Mouse (Mus musculus): ENCODE measurements at regions not wholly inside any gene's neighbourhood (a gene's known extent, or its start where the extent isn't known, plus 50 kb on each side); places are given as distances from the start of the nearest gene placed in this dataset.

DNA sequence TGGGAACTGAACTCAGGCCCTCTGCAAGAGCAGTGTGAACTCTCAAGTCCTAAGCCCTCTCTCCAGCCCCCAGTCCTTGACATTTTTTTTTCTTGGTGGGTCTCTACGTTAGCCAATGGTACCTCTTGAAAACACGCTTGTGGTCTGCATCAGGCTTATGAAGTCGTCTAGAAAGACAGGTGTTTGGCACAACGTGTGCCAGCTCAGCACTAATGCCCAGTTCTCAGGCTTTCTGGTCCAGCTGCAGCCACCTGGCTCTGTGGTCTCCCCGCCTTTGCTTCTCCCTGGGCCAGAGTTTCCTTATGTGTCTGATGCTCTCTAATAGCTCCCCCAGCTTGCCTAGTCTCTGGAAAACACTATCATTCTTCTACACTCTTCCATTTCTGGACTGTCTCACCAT is 117.2 kb upstream of the Hes1 start:
- DNase-seq (ENCODE audit: low spot score): no peak

DNA sequence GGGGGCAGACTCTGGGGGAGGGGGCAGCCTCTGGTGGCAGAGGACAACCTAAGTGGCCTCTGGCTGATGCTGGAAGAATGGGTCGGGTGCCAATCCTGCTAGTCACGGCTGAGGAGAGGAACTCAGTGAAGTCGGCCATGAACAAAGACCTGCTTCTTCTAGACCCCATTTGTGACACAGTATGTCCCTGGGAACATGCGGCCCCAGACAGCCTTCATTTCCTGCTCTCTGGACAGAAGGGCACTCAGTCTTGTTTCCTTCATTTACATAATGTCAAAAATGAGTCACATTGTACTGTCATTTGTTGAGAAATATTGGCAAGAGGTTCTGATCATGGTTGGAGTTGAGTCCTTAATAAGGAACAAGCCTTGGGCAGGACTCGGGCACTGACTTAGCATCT is 116.5 kb upstream of the Hes1 start:
- DNase-seq (ENCODE audit: low spot score): no peak

DNA sequence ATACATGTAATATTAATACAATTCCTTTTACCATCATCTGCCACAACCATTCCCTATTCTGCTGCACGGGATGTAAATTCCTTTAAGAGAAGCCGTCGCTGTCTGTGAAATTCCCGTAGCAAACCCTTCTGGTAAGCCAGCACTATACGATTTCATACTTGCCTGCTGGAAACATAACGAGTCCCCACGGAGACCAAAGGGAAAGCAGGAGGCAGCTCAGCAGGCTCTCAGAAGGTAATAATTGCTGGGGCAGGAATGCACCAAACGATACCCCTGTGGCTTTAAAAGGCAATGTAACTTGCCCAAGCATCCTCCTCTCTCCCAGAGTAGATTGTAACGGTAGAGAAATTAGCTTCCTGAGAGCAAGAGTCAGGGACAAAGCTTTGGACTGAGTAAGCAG is 114.0 kb upstream of the Hes1 start:
- DNase-seq (ENCODE audit: low spot score): no peak

DNA sequence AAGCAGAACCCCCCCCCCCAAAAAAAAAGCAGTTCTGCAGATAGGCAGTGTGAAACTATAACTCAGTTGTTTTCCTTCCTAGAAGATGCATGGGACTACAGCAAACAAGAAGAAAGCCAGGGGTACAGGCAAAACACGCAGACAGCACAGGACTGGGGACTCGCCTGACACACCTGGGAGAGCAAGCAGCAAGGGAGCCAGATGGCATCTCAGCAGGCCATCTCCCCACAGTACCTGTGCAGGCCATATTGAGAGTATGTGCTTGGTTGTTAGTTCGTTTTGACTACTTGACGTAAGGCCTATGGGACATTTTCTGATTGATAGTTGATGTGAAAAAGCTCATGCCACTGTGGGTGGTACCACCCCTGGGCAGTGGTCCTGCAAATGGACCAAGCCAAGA is 113.4 kb upstream of the Hes1 start:
- DNase-seq (ENCODE audit: low spot score): no peak

DNA sequence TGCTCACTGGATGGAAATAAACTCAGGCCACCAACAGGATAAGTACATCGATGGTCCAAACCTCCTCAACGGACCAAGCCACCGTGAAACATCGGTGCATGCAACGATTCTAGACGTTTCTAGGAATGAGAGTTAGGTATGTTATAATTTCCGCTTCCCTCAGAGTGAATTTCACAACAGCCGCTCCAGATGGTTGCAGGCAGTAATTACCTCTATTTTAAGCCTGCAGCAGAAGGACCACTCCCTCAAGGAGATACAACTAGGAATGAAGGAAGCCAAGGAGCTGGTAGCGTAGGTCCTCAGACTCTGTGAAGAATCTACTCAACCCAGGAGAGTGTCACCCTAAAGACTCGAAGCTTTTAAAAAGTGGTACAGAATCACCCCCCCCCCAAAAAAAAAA is 109.5 kb upstream of the Hes1 start:
- DNase-seq (ENCODE audit: low spot score): no peak

DNA sequence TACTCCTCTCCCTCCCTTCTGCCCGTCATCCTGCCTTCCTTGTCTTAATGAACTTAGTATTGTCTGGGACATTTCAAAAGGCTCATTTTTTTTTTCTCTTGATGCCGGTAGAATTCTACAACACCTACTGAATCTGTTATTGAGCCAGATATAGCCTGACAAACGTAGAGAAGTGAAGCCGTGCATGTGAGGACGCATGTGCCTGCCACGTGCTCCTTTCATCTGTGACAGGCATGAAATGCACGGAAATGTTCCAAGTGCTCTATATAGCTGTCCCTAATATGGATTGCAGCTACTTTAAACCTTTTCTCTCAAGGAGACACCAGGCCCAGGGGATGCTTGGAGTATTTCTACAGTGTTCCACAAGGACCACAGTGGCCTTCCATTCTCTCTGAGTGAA is 107.3 kb upstream of the Hes1 start:
- DNase-seq (ENCODE audit: low spot score): no peak

DNA sequence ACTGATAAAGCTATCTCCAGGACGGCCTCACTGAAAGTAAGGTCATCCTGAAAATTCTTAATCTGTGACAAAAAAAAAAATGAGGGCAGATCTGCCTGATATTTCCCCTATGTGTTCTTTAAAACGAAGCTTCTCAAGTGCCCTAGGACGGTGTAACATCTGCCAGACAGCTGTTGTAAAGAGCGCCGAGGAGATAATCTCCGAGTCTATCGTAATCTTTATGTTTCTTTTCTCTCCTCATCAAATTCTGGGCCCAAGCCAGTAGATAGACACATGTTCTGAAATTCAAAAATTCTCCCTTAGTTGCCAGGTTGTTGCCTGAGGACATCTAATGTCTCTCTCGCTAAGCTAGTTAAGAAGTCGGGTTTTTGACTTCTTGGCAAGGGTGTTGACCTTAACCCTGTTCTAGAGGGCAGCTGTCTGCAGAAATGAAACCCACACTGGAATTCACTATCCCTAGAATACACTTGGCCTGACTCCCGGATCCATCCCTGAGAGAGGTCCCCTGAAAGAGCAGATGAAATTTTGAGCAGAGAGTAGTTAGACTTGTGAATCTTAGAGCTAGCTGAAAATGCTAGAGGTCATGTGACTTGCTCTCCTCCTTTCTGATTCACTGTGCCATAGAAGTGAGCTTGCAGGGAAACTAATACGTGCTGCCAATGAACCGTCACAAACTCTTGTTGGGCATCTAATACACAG is 104.1 kb upstream of the Hes1 start:
- peak; percentile 7 for DNase-seq (ENCODE audit: low spot score)

DNA sequence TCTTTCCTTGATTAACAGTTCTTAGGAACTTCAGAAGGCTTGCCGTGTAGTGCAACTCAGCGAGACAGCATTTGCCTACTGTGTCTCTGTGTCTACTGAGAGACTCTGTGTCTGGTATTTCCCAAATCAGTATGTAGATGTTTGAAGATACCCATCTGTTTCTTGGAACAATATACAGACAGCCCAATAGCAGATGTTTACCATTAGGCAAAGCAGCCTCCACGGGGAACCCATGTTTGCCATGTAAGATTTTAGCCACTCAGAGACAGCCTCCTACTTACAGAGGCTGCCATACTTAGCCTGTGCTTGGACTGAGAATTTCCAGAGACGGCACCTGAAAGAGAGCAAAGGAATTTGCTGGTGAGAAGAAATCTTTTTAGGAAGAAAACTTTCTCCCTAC is 100.9 kb upstream of the Hes1 start:
- DNase-seq (ENCODE audit: low spot score): no peak

DNA sequence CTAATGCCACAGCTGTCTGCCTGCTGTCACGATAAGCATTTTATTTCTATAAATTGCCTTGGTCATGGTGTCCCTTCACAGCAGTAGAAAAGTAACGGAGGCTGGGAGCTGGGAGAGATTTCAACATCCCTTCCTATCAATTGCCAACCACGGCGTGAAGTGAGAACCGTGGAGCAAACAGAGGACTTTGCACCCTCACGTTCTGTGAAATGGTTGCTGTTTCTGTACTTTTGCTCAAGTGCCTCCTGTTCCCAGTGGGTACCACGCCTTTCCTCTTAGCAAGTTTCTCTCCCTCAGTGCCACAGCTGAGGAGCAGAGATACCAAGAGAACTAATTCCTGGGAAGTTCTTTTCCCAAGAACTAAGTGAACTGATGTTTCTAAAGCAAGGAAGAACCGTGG is 99.6 kb upstream of the Hes1 start:
- DNase-seq (ENCODE audit: low spot score): no peak

DNA sequence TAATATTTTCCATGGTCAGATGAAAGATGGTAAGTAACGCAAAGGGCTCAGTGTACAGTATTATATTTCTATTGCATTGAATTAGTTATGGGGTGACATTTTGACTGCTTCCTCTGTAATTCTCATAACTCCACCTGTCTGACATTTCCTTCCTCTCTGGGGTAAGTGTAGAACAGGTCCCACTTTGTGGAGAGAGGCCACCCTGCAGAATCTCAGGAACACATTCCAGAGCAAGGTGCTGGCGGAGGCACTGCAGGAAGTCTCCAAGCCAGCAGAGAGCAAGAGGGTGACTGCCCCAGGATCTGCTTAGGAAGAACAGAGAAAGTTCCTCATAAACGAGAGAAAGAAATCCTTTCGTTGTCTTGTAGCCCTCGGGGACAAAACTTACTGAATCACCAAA is 95.4 kb upstream of the Hes1 start:
- DNase-seq (ENCODE audit: low spot score): no peak

DNA sequence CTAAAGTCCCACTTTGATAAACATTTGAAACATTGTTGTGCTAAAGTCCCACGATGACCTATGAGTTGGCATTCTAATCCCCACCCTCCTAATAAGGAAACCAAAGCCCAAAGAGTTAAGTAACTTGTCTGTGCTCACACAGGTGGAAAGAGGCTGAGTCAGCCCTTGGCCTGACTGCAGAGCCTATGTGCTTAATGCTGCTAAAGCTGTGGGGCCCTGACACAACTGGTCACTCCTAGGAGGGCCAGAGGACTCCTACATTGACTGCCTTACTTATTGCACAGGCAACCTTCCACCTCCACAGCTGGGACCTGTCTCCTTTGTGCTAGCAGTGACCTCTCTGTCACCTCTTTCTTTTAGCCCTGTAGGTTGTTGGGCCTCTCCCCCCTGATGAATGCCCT is 91.4 kb upstream of the Hes1 start:
- DNase-seq (ENCODE audit: low spot score): no peak

DNA sequence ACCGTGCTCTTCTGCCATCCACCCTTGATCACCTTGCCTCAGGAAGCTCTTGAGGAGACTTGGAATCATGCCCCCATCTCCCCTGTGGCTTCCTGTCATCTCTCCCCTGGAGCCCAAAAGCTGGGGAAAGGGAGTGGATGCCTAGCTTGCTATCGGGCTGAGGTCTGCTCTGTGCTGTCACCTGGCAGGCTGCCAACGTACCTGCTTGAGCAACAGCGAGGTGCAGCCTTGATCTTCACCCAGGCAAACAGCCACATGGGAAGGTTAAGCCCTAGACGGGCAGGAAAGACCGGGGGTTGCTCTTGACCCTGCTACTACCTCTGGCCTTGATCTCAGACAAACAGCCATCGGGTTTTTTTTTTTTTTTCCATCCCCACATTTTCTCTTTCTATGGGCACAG is 90.9 kb upstream of the Hes1 start:
- no peak for DNase-seq (ENCODE audit: low spot score)

DNA sequence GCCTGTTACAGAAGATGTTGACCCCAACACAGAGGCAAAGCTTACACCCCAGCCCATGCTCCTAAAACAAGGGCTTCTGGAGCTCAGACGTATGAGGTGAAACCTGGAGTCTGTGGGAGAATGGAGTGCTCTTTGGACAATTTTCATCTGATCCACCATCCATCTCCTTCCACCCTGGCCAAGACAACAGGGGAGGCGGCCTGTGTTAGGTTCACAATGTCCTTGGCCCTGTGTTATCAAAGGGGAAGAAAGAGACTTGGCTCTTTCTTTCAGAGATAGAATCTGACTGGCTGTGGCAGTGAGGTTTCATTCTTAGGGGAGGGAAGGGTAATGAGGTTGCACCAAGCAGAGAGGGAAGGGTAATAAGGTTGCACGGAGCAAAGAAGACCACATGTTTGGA is 88.4 kb upstream of the Hes1 start:
- no peak for DNase-seq (ENCODE audit: low spot score)

DNA sequence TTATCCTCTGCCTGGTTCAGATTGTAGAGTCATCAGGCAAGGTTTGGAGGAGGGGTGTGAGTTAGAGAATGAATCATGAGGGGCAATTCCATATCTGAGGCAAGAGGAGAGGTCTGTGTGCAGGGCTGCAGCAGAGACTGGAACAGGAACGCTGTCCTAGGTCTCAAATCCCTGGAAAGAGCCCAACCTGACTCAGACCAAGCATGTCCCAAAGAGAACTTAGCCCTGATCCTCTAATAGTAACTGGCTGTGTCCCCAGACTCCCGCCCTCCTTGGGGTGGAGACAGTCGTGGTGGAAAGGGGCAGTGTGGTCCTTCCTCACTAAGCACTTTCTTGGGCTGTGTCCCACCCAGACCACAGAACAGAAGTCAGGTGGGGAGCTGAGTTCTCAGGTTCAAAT is 87.2 kb upstream of the Hes1 start:
- DNase-seq (ENCODE audit: low spot score): peak; percentile 72

DNA sequence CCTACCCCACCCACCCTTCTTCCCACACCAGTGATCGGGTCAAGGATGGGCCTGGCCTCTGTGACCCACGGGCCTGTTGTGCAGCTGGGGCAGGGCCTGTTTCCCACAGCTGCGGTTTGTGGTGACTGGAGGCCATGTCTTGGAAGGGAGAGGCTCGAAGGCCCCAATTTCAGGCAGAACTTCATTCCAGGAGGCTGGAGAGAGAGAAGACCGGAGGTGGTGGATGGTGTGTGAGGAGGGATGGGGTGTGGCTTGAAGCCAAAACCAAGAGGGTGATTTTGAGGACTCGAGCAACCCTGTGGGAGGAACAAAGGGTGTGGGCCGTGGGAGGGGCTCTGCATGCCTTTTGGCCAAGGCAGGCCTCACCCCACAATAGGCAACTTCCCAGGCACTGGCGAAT is 86.5 kb upstream of the Hes1 start:
- no peak for DNase-seq (ENCODE audit: low spot score)

DNA sequence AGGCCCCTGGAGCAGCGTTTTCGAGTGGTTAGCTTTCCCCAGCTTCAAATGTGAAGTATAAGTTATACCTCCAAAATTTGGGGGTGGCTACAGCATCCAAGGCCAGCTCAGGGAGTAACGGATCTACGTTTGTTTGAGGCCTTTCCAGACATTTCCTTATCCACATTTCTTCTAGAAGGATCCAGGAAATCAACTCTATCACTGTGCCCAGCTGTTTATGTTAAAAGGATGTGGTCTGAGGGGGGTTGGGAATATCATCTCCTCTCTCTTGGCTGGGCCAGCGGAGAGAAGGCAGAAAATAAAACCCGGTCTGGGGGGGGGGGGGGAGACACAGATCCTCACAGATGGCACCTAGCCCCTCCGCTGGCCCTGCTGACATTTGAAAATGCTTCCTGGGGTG is 85.1 kb upstream of the Hes1 start:
- no peak for DNase-seq (ENCODE audit: low spot score)

DNA sequence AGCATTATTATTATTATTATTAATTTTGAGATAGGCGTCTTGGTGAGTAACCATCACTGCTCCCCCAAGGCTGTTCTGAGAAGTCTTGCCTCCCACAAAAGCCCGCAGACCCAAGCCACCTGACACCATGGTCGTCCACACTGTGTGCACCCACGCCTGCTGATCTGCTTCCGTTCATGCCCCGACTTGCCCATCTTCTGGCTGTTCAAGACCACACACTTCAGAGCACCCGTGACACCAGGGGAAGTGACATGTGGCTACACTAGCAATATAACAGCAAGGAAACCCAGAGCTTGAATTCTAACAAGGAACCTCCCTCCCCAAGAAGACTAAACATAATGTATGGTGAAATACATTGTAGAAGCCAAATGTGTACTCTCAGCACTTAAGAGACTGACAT is 82.6 kb upstream of the Hes1 start:
- no peak for DNase-seq (ENCODE audit: low spot score)

DNA sequence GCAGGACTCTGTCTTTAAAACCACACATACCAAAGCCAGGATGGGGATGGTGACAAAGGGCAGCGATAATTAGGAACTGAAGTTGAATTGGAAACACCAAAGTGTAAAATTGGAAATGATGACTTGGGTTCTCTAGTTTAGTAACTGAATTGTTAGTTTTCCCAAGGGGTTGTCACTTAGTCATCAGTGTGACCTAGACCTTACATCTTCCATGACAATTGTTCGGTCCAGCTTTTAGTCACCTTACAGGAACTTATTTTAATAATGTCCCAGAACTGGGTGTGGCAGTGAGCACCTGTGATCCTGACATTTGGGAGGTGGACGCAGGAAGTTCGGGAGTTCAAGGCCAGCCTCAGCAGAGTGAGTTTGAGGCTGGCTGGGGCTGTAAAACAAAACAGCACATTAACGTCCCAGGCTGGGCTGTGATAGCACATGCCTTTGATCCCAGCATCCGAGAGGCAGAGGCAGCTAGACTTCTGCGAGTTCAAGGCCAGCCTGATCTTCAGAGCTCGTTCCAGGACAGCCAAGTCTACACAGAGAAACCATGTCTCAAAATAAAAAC is 81.9 kb upstream of the Hes1 start:
- DNase-seq (ENCODE audit: low spot score): no peak

DNA sequence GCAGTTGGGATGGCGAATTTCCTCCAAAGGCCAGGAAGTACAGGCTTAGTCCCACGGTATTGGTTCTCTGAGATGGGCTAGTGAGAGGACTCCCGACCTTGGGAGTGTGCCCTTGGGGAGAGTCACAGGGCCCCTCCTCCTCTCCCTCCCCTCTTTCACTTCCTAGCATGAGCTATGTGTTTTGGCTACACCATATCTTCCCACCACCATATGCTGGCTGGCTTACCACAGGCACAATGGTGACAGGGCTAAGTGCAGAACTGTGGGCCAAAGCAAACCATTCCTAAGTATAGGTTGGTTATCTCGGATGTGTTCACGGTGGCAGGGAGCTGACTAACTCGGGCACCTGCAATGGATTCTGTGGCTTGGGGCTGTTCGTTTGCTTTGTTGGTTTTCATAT is 81.0 kb upstream of the Hes1 start:
- DNase-seq (ENCODE audit: low spot score): no peak

DNA sequence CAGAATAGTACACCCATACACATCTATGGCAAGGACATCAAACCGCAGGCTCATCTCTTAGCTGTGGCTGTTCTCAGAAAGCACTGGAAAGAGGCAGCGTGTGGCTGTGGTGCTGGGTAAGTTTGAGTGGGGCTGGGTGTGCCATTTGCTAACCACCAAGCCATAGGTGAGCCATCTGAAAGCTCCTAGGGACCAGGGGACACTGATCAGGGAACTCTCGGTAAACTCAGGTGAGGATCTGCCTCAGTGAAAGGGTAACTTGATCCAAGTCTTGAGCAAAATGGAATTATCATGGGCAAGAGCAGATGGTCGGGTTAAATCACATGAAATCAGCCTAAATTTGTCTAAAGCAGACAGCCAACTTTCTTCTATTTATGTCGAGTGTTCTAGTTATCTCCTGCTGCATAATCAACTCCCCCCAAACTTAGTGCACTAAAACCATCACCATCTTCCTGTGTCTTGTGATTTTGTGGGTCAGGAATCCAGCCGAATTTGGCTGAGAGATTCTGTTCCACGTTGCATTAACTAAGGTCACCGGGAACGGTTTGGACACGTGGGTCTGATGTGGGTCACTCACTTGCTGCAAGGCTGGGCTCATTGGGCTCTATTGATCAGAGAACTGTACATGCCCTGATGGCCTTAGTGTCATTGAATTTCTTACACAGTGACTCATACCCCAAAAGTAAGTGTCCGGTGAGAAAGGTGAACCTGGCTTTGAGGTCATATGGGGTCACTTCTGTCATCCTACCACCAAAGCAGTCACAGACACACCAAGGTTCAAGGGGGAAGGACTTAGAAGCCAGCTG is 78.9 kb upstream of the Hes1 start:
- DNase-seq (ENCODE audit: low spot score): no peak

DNA sequence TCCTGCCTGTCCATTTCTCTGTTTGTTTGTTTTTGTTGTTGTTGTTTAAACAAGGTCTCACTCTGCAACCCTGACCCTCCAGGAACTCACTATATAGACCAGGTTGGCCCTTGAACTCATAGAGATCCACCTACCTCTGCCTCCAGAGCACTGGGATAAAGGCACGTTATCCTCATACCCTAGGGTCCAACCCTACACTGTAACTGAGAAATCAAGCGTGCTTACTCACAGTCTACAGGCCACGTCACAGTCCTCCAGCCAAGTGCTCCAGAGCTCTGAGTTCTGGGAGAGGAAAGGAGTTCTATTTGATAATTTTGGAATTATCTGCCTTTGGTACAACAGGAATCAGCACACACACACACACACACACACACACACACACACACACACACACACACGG is 76.6 kb upstream of the Hes1 start:
- no peak for DNase-seq (ENCODE audit: low spot score)

DNA sequence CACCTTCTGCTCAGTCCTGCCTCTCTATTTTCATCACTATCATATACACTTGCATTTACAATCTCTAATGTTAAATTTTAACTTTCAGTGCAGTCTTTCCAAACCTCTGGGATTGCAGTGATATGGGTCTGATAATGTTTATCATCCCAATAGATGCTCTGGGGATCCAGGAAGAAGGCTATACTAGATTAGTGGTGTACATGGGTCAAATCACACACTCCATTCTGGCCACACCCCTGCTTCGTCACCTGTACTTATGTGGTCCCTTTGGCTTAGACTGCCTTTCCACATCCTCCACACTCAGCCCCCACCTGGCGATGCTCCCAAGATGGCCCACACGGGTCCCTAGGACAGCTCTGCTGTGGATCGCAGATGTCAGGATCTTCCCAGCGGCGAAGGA is 76.2 kb upstream of the Hes1 start:
- DNase-seq (ENCODE audit: low spot score): no peak

DNA sequence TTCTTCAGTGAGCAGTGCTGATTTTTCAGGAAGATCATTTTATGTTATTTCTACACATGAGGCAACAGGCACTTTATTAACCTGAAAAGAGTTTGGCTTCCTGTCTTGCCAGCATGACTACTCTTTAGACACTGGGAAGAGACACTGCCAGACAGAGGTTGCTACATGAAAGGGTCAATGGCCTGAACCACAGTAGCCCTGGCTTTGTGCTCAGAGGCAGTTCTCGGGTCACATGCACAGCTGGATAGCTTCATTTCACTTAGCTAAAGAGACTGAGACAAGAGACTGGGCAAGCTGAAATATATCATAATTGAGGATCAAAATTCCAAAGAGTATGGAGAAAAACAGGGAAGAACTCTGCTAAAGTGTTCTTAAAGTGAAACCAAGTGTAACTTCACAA is 74.9 kb upstream of the Hes1 start:
- DNase-seq (ENCODE audit: low spot score): no peak

Measured in gastrocnemius, adult 18-20 months (tissue).